Mouse (Mus musculus) E14TG2a.4 (cell line): ENCODE data around the gene Polr1d.

Source experiments
- H3K27me3 ChIP-seq: 2 replicates; pipeline ENCODE4 v1.6.1; 2014; ENCODE audit warnings: low read length, control low read depth; ENCODE audit not compliant: insufficient read depth
- H3K36me3 ChIP-seq: 2 replicates; pipeline ENCODE4 v1.6.1; 2014; ENCODE audit warnings: low read length, control low read depth; ENCODE audit not compliant: insufficient read depth
- H3K4me1 ChIP-seq: replicated peaks from 2 replicates; pipeline ENCODE4 v1.6.1; 2014; ENCODE audit warnings: low read depth, low read length, control low read depth
- H3K4me3 ChIP-seq: replicated peaks from 2 replicates; pipeline ENCODE4 v1.5.1; 2014; ENCODE audit warnings: mild to moderate bottlenecking, low read length
- H3K9me3 ChIP-seq: 2 replicates; pipeline ENCODE4 v1.6.1; 2014; ENCODE audit warnings: low read length, control low read depth
- CTCF ChIP-seq: conservative IDR thresholded peaks from 2 replicates; pipeline ENCODE4 v1.5.1; 2014; ENCODE audit warnings: low read length
- NANOG ChIP-seq: IDR thresholded peaks from 2 replicates; pipeline ENCODE4 v1.6.1; 2014; ENCODE audit warnings: borderline replicate concordance, low read length, mixed read lengths
- POU5F1 ChIP-seq: IDR thresholded peaks from 2 replicates; pipeline ENCODE4 v1.6.1; 2014; ENCODE audit warnings: low read length, borderline replicate concordance

Gene Polr1d

DNA sequence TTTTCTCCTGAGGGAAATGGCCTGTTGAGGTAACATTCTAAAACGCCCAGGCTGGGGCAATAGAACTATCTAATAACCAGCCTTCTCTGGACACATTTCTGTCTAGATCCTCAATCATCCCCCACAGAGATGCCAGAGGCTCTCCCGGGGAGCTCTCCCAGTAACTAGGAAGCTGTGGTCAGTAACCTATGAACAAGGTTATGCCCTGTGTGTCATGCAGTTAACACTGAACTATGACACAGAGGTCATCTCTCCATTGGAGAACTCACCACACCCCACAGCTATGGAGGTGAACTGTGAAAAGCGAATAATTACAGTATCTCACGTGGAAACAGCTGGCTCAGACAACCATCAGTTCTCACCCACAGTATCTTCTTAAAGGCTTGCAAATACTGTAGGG lies 5.0 kb upstream of the Polr1d start:
- TF ChIP-seq CTCF (no peak), NANOG (no peak), POU5F1 (no peak)

DNA sequence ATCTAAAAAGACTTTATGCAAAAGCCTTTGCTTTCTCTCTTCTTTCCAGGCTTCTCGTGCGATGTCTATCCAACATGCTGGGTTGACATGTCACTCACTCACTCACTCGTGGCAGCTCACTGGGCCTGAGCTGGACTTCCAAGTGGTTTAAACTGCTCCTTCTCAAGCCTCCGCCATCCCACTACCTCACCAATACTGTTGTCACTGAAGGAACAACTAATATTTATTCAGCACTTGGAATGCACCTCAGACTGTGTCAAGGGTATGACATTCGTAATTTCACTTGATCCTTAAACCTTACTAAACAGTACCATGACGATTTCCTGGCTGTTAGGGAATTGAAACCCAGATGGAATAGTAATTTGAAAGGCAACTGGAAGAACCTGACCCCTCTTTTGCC lies 3.0 kb upstream of the Polr1d start:
- Histone ChIP-seq H3K36me3 (peaks cover 5% of the 10 kb centered on the region), H3K4me3 (no peak overlapping the region), H3K9me3 (no peaks in the 10 kb centered on the region), H3K4me1 (peaks cover 71% of the 10 kb centered on the region), H3K27me3 (peaks cover 2% of the 10 kb centered on the region; the same call in 1 of the 2 replicates)
- TF ChIP-seq NANOG (no peak), CTCF (no peak), POU5F1 (no peak)

More for the DNA sequence above, 5.0 kb upstream of the Polr1d start:
- Histone ChIP-seq H3K36me3 (no peaks in the 10 kb centered on the region), H3K27me3 (peaks cover 2% of the 10 kb centered on the region; the same call in 1 of the 2 replicates), H3K4me1 (peaks cover 74% of the 10 kb centered on the region), H3K9me3 (no peaks in the 10 kb centered on the region), H3K4me3 (no peak overlapping the region)

GRCm38 (mm10) chr5:147075103-147076025 lies 1.5 kb upstream of the Polr1d start:
- H3K36me3 ChIP-seq = peaks cover 20% of the 10 kb centered on the region
- peak overlapping the region; percentile 94 for H3K4me3 ChIP-seq
- H3K4me1 ChIP-seq = peaks cover 79% of the 10 kb centered on the region
- H3K9me3 ChIP-seq = no peaks in the 10 kb centered on the region
- H3K27me3 ChIP-seq = peaks cover 2% of the 10 kb centered on the region; the same call in 1 of the 2 replicates
- TF ChIP-seq CTCF (no peak), NANOG (no peak), POU5F1 (no peak)

DNA sequence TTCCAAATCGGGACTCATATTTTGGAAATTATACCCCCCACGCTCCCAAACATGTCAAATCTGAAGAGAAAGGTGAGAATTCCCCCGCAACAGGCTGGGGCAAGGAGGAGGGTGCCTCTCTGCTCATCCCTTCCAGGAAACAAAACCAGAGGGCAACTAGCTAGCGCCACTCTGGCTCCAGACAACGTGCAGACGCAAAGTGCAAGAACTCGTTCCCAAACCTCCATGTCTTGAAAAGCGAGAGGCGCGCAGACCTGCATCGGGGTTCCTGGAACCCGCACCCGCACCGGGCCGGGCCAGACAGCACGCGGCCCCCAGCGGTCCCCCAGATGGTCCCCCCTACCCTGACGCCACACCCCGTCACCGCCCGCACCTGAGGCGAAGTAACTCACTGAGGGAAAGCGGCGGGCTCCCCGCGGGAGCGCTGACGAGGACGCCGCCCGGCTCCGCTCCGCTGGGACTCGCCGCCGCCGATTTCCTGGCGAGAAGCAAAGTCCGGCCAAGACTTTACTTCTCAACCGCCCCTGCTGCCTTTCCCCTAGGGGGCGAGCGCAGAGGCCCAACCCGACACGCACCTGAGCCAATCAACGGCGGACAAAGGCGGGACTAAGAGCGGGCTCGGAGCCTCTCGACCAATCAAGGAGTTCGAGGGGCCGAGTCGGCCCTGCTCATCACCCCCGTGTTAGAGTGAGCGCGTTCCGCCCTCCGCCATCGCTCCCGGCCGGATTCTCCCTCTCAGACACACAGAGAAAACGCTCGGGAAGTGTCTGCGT lies 638 bp upstream of the Polr1d start, which contains the start of gene Lnx2:
Gene Lnx2 (minus strand): TSS at position 561 of the 773 bp plus-strand sequence.
- no peak for TF ChIP-seq POU5F1
- no peak for TF ChIP-seq CTCF
- Histone ChIP-seq H3K4me3 (peak within 1 kb of the TSS; percentile 94), H3K27me3 (peaks cover 2% of the 10 kb centered on the region; the same call in 1 of the 2 replicates)

GRCm38 (mm10) chr5:147077305-147078034 lies 620 bp downstream of the Polr1d start:
- H3K27me3 ChIP-seq = peaks cover 2% of the 10 kb centered on the region; the same call in 1 of the 2 replicates
- peak overlapping the region; percentile 94 for H3K4me3 ChIP-seq
- no peaks in the 10 kb centered on the region for H3K9me3 ChIP-seq
- TF ChIP-seq NANOG (no peak), POU5F1 (no peak), CTCF (no peak)
- peaks cover 40% of the 10 kb centered on the region for H3K36me3 ChIP-seq
- H3K4me1 ChIP-seq = peaks cover 75% of the 10 kb centered on the region

More for the DNA sequence above, 638 bp upstream of the Polr1d start, which contains the start of gene Lnx2:
- peaks cover 29% of the 10 kb centered on the region for H3K36me3 ChIP-seq
- H3K9me3 ChIP-seq = no peaks in the 10 kb centered on the region
- peaks cover 78% of the 10 kb centered on the region for H3K4me1 ChIP-seq

DNA sequence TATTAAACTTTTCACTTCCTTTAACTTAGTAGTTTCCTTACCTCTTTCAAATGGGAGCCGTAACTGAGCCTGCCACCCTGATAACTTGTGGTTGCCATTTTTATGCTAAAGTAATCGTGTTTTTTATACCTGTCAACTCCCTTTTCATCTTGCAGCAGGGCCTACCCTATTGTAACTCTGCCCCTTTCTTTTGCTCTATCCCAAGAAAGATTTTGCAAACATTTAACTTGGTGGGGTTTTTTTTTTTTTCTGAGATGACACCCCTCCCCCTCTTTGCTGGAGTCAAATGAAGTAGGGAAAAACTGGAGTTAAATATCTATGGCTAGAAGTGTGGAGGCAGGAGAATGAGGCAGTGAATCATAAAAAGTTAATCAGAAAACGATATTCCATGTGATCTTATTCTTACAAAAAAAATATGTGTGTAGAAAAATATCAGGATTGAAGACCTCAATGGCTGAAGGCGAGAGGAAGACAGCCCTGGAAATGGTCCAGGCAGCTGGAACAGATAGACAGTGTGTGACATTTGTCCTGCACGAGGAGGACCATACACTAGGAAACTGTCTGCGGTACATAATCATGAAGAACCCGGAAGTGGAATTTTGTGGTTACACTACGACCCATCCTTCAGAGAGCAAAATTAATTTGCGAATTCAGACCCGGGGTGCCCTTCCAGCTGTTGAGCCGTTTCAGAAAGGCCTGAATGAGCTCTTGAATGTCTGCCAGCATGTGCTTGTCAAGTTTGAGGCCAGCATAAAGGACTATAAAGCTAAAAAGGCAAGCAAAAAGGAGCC lies 1.5 kb downstream of the Polr1d start:
- Histone ChIP-seq H3K36me3 (peaks cover 46% of the 10 kb centered on the region), H3K4me1 (peaks cover 69% of the 10 kb centered on the region), H3K9me3 (no peaks in the 10 kb centered on the region), H3K27me3 (peaks cover 2% of the 10 kb centered on the region; the same call in 1 of the 2 replicates), H3K4me3 (peak overlapping the region; percentile 94)
- no peak for TF ChIP-seq POU5F1
- TF ChIP-seq NANOG = no peak
- no peak for TF ChIP-seq CTCF

DNA sequence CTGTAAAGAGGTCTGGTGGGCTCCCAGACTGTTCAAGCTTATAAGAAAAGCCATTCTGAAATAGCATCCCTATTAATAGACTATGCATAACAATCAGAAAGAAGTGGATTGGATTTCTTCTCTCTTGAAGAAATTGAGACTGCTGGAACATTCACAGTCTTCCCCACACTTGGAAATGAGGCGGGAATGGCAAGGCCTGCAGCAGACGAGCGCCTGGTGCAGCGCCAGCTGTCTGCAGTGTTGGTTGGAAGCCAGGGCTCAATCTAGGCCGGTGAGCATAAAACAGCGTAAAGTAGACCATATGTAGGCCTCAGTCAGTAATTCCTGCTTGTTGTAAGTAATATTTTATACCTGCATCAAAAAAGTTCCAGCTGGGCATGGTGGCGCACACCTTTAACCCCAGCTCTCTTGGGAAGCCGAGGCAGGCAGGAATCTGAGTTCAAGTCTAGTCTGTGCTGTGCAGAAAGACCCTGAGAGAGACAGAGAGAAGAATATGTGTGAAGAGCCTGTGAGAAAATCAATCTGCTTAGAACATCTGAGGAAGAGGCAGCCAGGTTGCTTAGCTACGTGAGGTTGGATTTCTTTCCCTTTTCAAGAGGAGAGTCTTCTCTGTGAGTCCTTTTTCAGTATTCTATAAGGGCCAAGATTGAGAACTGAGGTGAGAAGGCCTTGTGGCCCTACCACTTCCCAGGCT lies 8.5 kb downstream of the Polr1d start:
- H3K4me1 ChIP-seq = peaks cover 63% of the 10 kb centered on the region
- no peak for TF ChIP-seq NANOG
- TF ChIP-seq CTCF = no peak
- no peak for TF ChIP-seq POU5F1
- H3K36me3 ChIP-seq = peaks cover 88% of the 10 kb centered on the region
- no peak overlapping the region for H3K4me3 ChIP-seq
- no peaks in the 10 kb centered on the region for H3K27me3 ChIP-seq
- H3K9me3 ChIP-seq = no peaks in the 10 kb centered on the region
